Mouse (Mus musculus) liver, embryonic 11.5 days (tissue): ENCODE data around the gene Zfp786. TPM values are rescaled to one million over a fixed set of nuclear protein-coding genes. Genes with fewer than 3 reads are reported as not detected.

ENCODE experiments used
- ATAC-seq: fragments of 200-750 bp; cut with Nextera tagmentation; replicated peaks from 2 replicates; pipeline ENCODE4 v1.8.0; 2017; ENCODE audit warnings: moderate number of reproducible peaks, mild to moderate bottlenecking, moderate TSS enrichment, moderate library complexity; ENCODE audit not compliant: low FRiP score
- DNase-seq: peaks from one replicate; pipeline ENCODE4 v3.0.0-alpha.2; 2017; ENCODE audit warnings: low spot score
- H3K27ac ChIP-seq: fragments of 300-500 bp; sonication (generic); 2 replicates; pipeline ENCODE4 v1.5.1; 2014; ENCODE audit warnings: mild to moderate bottlenecking, low read depth, low read length, control low read depth
- H3K27me3 ChIP-seq: fragments of 300-500 bp; sonication (generic); replicated peaks from 2 replicates; pipeline ENCODE4 v1.6.1; 2014; ENCODE audit warnings: low read length, mixed read lengths; ENCODE audit not compliant: control insufficient read depth, insufficient read depth
- H3K36me3 ChIP-seq: fragments of 300-500 bp; sonication (generic); 2 replicates; pipeline ENCODE4 v1.6.1; 2014; ENCODE audit warnings: mild to moderate bottlenecking, low read length, moderate library complexity, mixed read lengths; ENCODE audit not compliant: control insufficient read depth, insufficient read depth
- H3K4me1 ChIP-seq: fragments of 300-500 bp; sonication (generic); replicated peaks from 2 replicates; pipeline ENCODE4 v1.6.1; 2014; ENCODE audit warnings: low read length, mixed read lengths; ENCODE audit not compliant: control insufficient read depth, insufficient read depth
- H3K4me2 ChIP-seq: fragments of 300-500 bp; sonication (generic); 2 replicates; pipeline ENCODE4 v1.6.1; 2014; ENCODE audit warnings: mild to moderate bottlenecking, control low read depth, moderate library complexity
- H3K4me3 ChIP-seq: fragments of 300-500 bp; sonication (generic); 2 replicates; pipeline ENCODE4 v1.5.1; 2014; ENCODE audit warnings: low read depth, low read length, control low read depth
- H3K9ac ChIP-seq: fragments of 300-500 bp; sonication (generic); 2 replicates; pipeline ENCODE4 v1.6.1; 2014; ENCODE audit warnings: low read depth, low read length, control low read depth
- H3K9me3 ChIP-seq: fragments of 300-500 bp; sonication (generic); 2 replicates; pipeline ENCODE4 v1.6.1; 2016; ENCODE audit warnings: low read length, inconsistent platforms, mixed read lengths; ENCODE audit not compliant: control insufficient read depth
- WGBS: fragments of 180-500 bp; shearing (Covaris S2); extraction: QIAGEN DNeasy Blood & Tissue Kit; methylation state at CpG from one replicate; pipeline ENCODE4 v1.1.7; 2014; 5-methylcytosine and 5-hydroxymethylcytosine counted together
- polyA plus RNA-seq: library from polyadenylated mRNA; unstranded; fragments of >200 nt; fragmentation: Nextera tagmentation; extraction: Ambion mirVana; gene quantifications from 2 replicates; pipeline ENCODE4 v1.2.1, GENCODE M21; 2014

The Zfp786 gene
- polyA plus RNA-seq, 1 experiment from 2014 or later: 0.90 TPM

DNA sequence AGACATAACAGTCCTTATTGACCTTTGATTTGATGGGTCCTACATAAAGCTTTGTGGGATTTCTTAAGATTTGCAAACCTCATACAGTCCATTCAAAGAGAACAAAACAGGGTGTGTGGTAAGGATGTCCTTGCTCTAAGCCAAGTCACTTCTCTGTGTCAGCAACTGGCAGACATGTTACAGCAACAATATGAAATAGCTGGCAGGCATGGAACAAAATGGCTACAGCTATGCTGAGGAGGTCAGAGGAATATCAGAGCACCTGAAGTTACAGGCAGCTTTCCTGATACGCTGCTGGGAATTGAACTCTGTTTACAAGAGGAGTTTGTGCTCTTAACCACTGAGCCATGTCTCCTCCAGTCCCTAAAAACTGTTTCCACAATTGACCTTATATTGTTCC lies 1.6 kb upstream of the Zfp786 start:
- DNase-seq (no peak), ATAC-seq (no peak)
- no peaks in the 10 kb centered on the region for H3K27me3 ChIP-seq
- WGBS: 81% methylated on average over 1 of the region's 1 CpGs
- H3K4me1 ChIP-seq: peaks cover 8% of the 10 kb centered on the region; the same call in 1 of the 2 replicates
- no peaks in the 10 kb centered on the region for H3K9me3 ChIP-seq
- H3K9ac ChIP-seq: no peak overlapping the region
- no peak overlapping the region for H3K4me3 ChIP-seq
- no peak overlapping the region for H3K27ac ChIP-seq
- no peaks in the 10 kb centered on the region for H3K36me3 ChIP-seq
- no peak overlapping the region for H3K4me2 ChIP-seq

DNA sequence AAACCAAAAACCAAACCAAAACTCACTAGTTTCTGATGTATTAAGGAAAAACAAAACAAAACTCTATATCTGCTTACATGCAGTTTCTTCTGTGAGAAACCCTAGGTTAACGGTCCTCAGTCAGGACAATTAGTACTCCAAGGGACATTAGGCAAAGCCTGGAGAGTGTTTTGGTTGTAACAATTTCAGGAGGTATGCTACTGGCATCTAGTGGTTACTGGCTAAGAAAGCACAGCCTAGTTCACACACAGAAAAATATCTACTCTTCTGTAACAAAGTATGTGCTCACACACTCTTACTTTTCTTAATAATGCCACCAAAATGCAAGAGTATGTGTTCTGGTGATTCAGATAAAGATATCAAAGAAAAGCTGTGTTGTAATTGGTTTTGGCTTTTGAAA lies 1.7 kb downstream of the Zfp786 start:
- H3K9ac ChIP-seq: no peak overlapping the region
- H3K27ac ChIP-seq: no peak overlapping the region
- ATAC-seq: no peak
- H3K4me1 ChIP-seq: peaks cover 5% of the 10 kb centered on the region; the same call in 1 of the 2 replicates
- no peak overlapping the region for H3K4me2 ChIP-seq
- no peak overlapping the region for H3K4me3 ChIP-seq
- DNase-seq: no peak
- no peaks in the 10 kb centered on the region for H3K27me3 ChIP-seq
- H3K36me3 ChIP-seq: no peaks in the 10 kb centered on the region
- WGBS: 37% methylated on average over 1 of the region's 1 CpGs
- H3K9me3 ChIP-seq: no peaks in the 10 kb centered on the region

DNA sequence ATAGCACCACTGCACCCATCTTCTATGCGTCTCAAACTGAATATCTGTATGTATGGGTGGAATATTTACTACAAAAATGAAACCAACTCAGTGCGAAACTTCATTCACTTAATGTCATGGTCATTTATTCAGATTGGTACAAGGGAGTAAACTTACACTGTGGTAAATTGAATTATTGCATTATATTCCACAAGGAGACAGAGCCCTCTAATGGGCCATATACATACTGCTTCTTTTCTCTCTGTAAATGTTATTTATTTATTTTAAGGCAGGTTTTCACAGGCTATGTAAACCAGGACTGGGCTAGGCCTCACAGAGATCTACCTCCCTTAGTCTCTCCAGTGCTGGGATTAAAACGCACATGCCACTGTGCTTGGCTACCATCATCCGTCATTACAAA lies 3.2 kb downstream of the Zfp786 start:
- no peak overlapping the region for H3K4me3 ChIP-seq
- H3K27me3 ChIP-seq: no peaks in the 10 kb centered on the region
- WGBS: 87% methylated on average over 4 of the region's 4 CpGs
- ATAC-seq: no peak
- no peak for DNase-seq
- peaks cover 5% of the 10 kb centered on the region; the same call in 1 of the 2 replicates for H3K4me1 ChIP-seq
- no peak overlapping the region for H3K27ac ChIP-seq
- no peaks in the 10 kb centered on the region for H3K9me3 ChIP-seq
- H3K9ac ChIP-seq: no peak overlapping the region
- H3K4me2 ChIP-seq: no peak overlapping the region
- H3K36me3 ChIP-seq: no peaks in the 10 kb centered on the region

DNA sequence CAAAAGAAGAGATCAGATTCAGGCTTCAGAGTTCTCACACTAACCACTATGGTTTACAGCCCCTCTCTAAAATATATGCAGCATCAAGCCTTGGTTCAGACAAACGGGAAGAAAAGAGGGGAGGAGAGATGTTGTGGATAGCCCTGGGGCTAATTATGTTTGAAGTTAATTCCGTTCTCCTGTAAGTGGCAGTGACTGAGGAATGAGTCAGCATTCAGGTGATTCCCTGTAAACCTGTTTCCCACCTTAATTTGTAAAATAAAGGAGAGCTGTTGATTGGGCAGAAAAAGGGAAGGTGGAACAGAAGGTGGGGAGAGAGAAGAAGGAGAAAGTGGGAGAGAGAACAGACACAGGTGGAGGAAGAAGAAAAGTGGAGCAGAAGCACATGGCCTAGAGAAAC lies 6.4 kb downstream of the Zfp786 start:
- Histone ChIP-seq H3K27ac (no peak overlapping the region), H3K4me1 (no peaks in the 10 kb centered on the region), H3K4me2 (no peak overlapping the region), H3K4me3 (no peak overlapping the region), H3K36me3 (no peaks in the 10 kb centered on the region), H3K27me3 (no peaks in the 10 kb centered on the region), H3K9ac (no peak overlapping the region), H3K9me3 (no peaks in the 10 kb centered on the region)
- ATAC-seq (no peak), DNase-seq (no peak)
- WGBS: 63% methylated on average over 2 of the region's 2 CpGs

DNA sequence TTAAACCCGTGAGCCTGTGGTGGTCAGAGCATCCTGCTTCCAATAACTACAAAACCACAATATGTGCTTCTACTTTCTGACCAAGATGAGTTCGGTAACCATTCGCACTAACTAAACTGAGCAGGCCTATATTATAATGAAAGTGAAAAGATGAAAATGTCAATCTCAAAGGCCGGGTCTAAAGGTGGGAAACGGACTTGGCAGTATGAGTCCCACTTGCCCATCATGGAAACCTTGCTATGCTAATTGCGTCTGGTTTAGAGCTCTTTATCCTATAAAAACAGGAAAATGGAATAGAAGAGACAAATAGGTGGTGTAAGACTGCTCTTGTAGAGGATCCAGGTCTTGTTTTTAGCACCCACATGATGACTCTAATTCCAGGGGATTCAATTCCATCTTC lies 8.9 kb downstream of the Zfp786 start:
- ATAC-seq: no peak

DNA sequence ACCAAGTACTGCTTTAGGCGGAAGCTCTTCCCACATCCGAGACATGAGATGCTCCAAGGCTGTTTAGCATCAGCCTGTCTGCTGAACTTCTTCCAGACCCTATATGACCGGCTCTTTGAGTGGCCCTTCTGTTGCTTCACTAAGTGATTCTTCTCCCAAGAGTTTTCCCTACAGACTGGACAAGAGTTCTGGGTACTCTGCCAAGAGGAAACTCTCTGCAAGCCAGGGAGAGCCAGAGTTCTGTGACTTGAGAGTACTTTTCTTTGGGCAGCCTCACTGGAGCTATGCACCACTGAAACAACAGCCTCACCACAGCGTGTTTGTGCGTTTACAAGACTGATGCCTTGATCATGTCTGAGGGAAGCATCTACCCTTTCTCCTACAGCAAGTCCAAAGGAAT lies 9.4 kb downstream of the Zfp786 start:
- no peak overlapping the region for H3K9ac ChIP-seq
- H3K4me2 ChIP-seq: no peak overlapping the region
- no peaks in the 10 kb centered on the region for H3K36me3 ChIP-seq
- WGBS: 93% methylated on average over 5 of the region's 5 CpGs
- no peaks in the 10 kb centered on the region for H3K27me3 ChIP-seq
- H3K27ac ChIP-seq: no peak overlapping the region
- no peaks in the 10 kb centered on the region for H3K9me3 ChIP-seq
- no peak for DNase-seq
- H3K4me1 ChIP-seq: no peaks in the 10 kb centered on the region
- no peak for ATAC-seq
- no peak overlapping the region for H3K4me3 ChIP-seq

More for the DNA sequence above, 8.9 kb downstream of the Zfp786 start:
- Histone ChIP-seq H3K27ac (no peak overlapping the region), H3K4me2 (no peak overlapping the region), H3K36me3 (no peaks in the 10 kb centered on the region), H3K4me3 (no peak overlapping the region), H3K9me3 (no peaks in the 10 kb centered on the region), H3K27me3 (no peaks in the 10 kb centered on the region), H3K9ac (no peak overlapping the region), H3K4me1 (no peaks in the 10 kb centered on the region)
- no peak for DNase-seq
- 87% methylated on average over 6 of the region's 6 CpGs for WGBS

DNA sequence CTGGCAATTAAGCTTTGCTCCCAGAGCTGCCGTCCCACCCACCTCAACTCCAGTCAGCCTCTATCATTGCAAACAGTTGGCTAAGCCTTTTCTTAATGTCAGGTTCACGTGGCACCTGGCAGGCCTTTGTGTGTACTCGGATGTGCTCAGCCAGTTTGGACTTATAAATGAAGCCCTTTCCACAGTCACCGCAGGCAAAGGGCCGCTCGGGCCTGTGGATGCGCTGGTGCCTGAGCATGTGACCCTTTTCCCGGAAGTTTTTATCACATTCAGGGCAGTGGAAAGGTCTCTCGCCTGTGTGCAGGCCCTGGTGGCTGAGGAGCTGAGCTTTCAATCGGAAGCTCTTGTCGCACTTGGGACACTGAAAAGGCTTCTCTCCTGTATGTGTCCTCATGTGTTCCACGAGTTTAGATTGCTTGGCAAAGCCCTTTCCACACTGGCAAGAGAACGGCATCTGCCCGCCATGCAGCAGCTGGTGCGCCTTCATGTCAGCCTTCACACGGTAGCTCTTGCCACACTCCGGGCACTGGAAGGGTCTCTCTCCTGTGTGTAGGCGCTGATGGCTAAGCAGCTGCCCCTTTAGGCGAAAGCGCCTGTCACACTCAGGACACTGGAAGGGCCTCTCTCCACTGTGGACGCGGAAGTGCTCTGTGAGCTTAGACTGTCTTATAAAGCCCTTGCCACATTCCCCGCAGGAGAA lies 10.9 kb downstream of the Zfp786 start:
- H3K27ac ChIP-seq: no peak overlapping the region
- H3K9ac ChIP-seq: no peak overlapping the region
- WGBS: 91% methylated on average over 23 of the region's 23 CpGs
- DNase-seq (no peak), ATAC-seq (no peak)
- no peaks in the 10 kb centered on the region for H3K4me1 ChIP-seq
- H3K36me3 ChIP-seq: no peaks in the 10 kb centered on the region
- no peak overlapping the region for H3K4me3 ChIP-seq
- no peaks in the 10 kb centered on the region for H3K9me3 ChIP-seq
- no peak overlapping the region for H3K4me2 ChIP-seq
- no peaks in the 10 kb centered on the region for H3K27me3 ChIP-seq

DNA sequence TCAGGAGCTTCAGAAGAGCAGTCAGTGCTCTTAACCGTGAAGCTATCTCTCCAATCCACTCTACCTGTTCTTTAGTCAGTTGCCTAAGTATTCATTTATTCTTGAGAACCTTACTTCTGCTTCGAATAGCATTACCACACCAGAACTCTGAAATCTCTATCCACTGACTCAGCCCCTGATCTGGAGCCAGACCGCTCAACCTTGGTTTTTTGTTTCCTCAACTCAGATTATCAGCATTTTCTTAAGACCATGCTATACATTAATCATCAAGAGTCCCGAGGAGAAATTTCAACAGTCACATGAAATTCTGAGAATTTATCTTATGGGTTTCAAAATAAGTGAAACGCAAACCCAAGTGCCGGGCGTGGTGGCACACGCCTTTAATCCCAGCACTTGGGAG lies 11.9 kb downstream of the Zfp786 start:
- Histone ChIP-seq H3K4me1 (peaks cover 3% of the 10 kb centered on the region; the same call in 1 of the 2 replicates), H3K27ac (no peak overlapping the region), H3K36me3 (no peaks in the 10 kb centered on the region), H3K9ac (no peak overlapping the region), H3K4me2 (no peak overlapping the region), H3K27me3 (no peaks in the 10 kb centered on the region), H3K9me3 (no peaks in the 10 kb centered on the region), H3K4me3 (no peak overlapping the region)
- ATAC-seq (no peak), DNase-seq (no peak)
- WGBS: 81% methylated on average over 8 of the region's 8 CpGs

DNA sequence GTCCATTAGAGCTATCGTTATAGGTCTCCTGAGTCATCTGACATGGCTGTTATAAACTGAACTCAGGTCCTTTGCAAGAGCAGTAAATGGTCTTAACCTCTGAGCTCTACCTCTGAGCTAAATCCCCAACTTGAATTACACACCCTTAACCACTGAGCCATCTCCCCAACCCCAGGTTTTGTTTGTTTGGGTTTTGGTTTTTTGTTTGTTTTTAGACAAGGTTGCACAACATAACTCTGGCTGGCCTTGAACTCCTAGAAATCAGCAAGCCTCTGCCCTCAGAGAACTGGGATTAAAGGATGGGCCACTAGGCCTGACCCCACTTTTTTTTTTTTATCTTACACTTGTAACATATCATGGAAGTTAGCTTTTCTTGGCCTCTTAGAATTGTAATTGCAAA lies 14.5 kb downstream of the Zfp786 start:
- H3K4me2 ChIP-seq: no peak overlapping the region
- H3K27me3 ChIP-seq: no peaks in the 10 kb centered on the region
- H3K9me3 ChIP-seq: no peaks in the 10 kb centered on the region
- 88% methylated on average over 1 of the region's 1 CpGs for WGBS
- H3K9ac ChIP-seq: no peak overlapping the region
- no peak overlapping the region for H3K27ac ChIP-seq
- no peaks in the 10 kb centered on the region for H3K36me3 ChIP-seq
- DNase-seq (no peak), ATAC-seq (no peak)
- H3K4me3 ChIP-seq: no peak overlapping the region
- H3K4me1 ChIP-seq: peaks cover 9% of the 10 kb centered on the region
